Mouse (Mus musculus) large intestine, adult 2 months (tissue): ENCODE measurements around the gene Hcn1. TPM values are rescaled to one million over a fixed set of nuclear protein-coding genes. Genes with fewer than 3 reads are reported as not detected.

Source experiments
- DNase-seq: peaks from one replicate; pipeline ENCODE4 v3.0.0-alpha.2; 2012; ENCODE audit warnings: low read depth, low spot score
- WGBS: fragments of 180-500 bp; shearing (Covaris S2); methylation state at CpG from one replicate; pipeline ENCODE4 v1.1.7; 2018; 5-methylcytosine and 5-hydroxymethylcytosine counted together
- polyA plus RNA-seq: library from polyadenylated mRNA; depleted of rRNA; stranded (reverse); fragments of >200 nt; gene quantifications from 2 replicates; pipeline ENCODE4 v1.2.3, GENCODE M21; 2012; rRNA removed

The Hcn1 gene
- polyA plus RNA-seq, result 0.04 and 0.08 TPM in 2 replicates

GRCm38 (mm10) chr13:117602181-117602580, at the start of gene Hcn1:
Gene Hcn1, plus strand, starts transcription at chr13:117602320.
- WGBS, result under 1% methylated on average over 43 of the region's 45 CpGs

GRCm38 (mm10) chr13:117567251-117567650, 34.9 kb upstream of the Hcn1 start:
- WGBS, result 73% methylated on average over 8 of the region's 8 CpGs

More at GRCm38 (mm10) chr13:117602181-117602580, at the start of gene Hcn1:
- no peak for DNase-seq

GRCm38 (mm10) chr13:117571747-117572146, 30.4 kb upstream of the Hcn1 start:
- 43% methylated on average over 3 of the region's 3 CpGs for WGBS
- DNase-seq, result no peak

More at GRCm38 (mm10) chr13:117567251-117567650, 34.9 kb upstream of the Hcn1 start:
- DNase-seq, result no peak

GRCm38 (mm10) chr13:117594494-117595182, 7.5 kb upstream of the Hcn1 start:
- DNase-seq, result no peak
- 31% methylated on average over 10 of the region's 10 CpGs for WGBS

GRCm38 (mm10) chr13:117595183-117595532, 7.0 kb upstream of the Hcn1 start:
- DNase-seq, result no peak
- 17% methylated on average over 3 of the region's 3 CpGs for WGBS

GRCm38 (mm10) chr13:117601331-117601965, 672 bp upstream of the Hcn1 start:
- WGBS, result 38% methylated on average over 9 of the region's 9 CpGs
- no peak for DNase-seq

- 2% methylated on average over 62 of the region's 62 CpGs for WGBS
- DNase-seq, result no peak
These were observed 668 bp downstream of the Hcn1 start for GRCm38 (mm10) chr13:117602617-117603358.

GRCm38 (mm10) chr13:117603421-117603820, 1.3 kb downstream of the Hcn1 start:
- 18% methylated on average over 11 of the region's 11 CpGs for WGBS
- no peak for DNase-seq

- DNase-seq, result no peak
- WGBS, result 20% methylated on average over 7 of the region's 7 CpGs
These were observed 2.0 kb downstream of the Hcn1 start for GRCm38 (mm10) chr13:117604073-117604472.

GRCm38 (mm10) chr13:117604971-117605750, 3.0 kb downstream of the Hcn1 start:
- WGBS, result 76% methylated on average over 5 of the region's 5 CpGs
- no peak for DNase-seq

- DNase-seq, result no peak
- 88% methylated on average over 2 of the region's 2 CpGs for WGBS
These were observed 9.8 kb downstream of the Hcn1 start for GRCm38 (mm10) chr13:117611881-117612280.

GRCm38 (mm10) chr13:117619544-117619943, 17.4 kb downstream of the Hcn1 start:
- WGBS, result 37% methylated on average over 7 of the region's 7 CpGs
- no peak for DNase-seq

- WGBS, result 55% methylated on average over 2 of the region's 2 CpGs
- DNase-seq, result no peak
These were observed 55.4 kb downstream of the Hcn1 start for GRCm38 (mm10) chr13:117657501-117657900.

- WGBS, result 79% methylated on average over 17 of the region's 17 CpGs
- DNase-seq, result no peak
These were observed 56.5 kb downstream of the Hcn1 start for GRCm38 (mm10) chr13:117658414-117659175.

- DNase-seq, result no peak
- WGBS, result 30% methylated on average over 7 of the region's 7 CpGs
These were observed 57.4 kb downstream of the Hcn1 start for GRCm38 (mm10) chr13:117659511-117659910.

GRCm38 (mm10) chr13:117662661-117663060, 60.5 kb downstream of the Hcn1 start:
- 58% methylated on average over 3 of the region's 3 CpGs for WGBS
- DNase-seq, result no peak

- WGBS, result 20% methylated on average over 2 of the region's 2 CpGs
- no peak for DNase-seq
These were observed 67.2 kb downstream of the Hcn1 start for GRCm38 (mm10) chr13:117669303-117669702.

- 95% methylated on average over 1 of the region's 1 CpGs for WGBS
These were observed 69.7 kb downstream of the Hcn1 start for GRCm38 (mm10) chr13:117671851-117672250.

GRCm38 (mm10) chr13:117676418-117676817, 74.3 kb downstream of the Hcn1 start:
- WGBS, result 65% methylated on average over 5 of the region's 5 CpGs
- DNase-seq, result no peak

More at GRCm38 (mm10) chr13:117671851-117672250, 69.7 kb downstream of the Hcn1 start:
- DNase-seq, result no peak
